Mouse (Mus musculus) brain, embryonic 14.5 days (tissue): ENCODE results near the gene Dcx.

Source experiments
- CTCF ChIP-seq: fragments of 200-500 bp; IDR thresholded peaks from 2 replicates; pipeline ENCODE4 v1.5.1; 2012; ENCODE audit warnings: inconsistent platforms, mild to moderate bottlenecking, moderate library complexity, borderline replicate concordance; ENCODE audit not compliant: insufficient read depth, insufficient read length; ENCODE audit errors: extremely low read depth
- POLR2A ChIP-seq: fragments of 200-500 bp; IDR thresholded peaks from 2 replicates; pipeline ENCODE4 v1.6.1; 2012; ENCODE audit warnings: mild to moderate bottlenecking, inconsistent platforms, borderline replicate concordance; ENCODE audit not compliant: poor library complexity, insufficient read depth, insufficient read length, severe bottlenecking; ENCODE audit errors: extremely low read depth

DNA sequence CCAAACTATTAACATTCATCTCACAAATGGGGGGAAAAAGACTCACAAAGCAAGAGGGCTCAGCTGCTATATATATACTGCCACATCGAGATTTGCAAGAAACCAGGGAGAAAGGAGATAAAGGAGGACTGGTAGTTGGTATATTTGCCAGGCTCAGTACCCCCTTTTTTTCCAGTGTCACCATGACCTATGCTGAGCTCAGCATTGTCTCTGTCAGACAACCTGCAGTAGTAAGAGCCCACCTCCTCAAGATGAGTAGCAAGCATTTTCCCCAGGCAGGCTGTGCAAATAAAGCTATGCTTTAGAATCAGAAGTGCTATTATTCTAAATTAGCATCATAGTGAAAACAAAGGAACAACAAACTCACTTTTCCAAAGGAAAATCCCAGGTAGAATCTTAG lies 581 bp downstream of the Dcx start:
- no peak for TF ChIP-seq POLR2A
- TF ChIP-seq CTCF, result no peak
